Mouse (Mus musculus) stomach, embryonic 14.5 days (tissue): ENCODE measurements around the gene Kcnk1. TPM values are rescaled to one million over a fixed set of nuclear protein-coding genes. Genes with fewer than 3 reads are reported as not detected.

Experiments
- ATAC-seq: fragments of 200-750 bp; cut with Nextera tagmentation; 2 replicates; pipeline ENCODE4 v1.8.0; 2017; ENCODE audit warnings: low read depth, moderate TSS enrichment; ENCODE audit not compliant: insufficient number of reproducible peaks, insufficient read depth, low FRiP score
- H3K27ac ChIP-seq: fragments of 300-500 bp; sonication (generic); 2 replicates; pipeline ENCODE4 v1.5.1; 2014; ENCODE audit warnings: mild to moderate bottlenecking, low read length, moderate library complexity, mixed read lengths
- H3K27me3 ChIP-seq: fragments of 300-500 bp; sonication (generic); 2 replicates; pipeline ENCODE4 v1.6.1; 2014; ENCODE audit warnings: low read length, control low read depth, mixed read lengths; ENCODE audit not compliant: control insufficient read depth, insufficient read depth
- H3K36me3 ChIP-seq: fragments of 300-500 bp; sonication (generic); 2 replicates; pipeline ENCODE4 v1.6.1; 2014; ENCODE audit warnings: mild to moderate bottlenecking, control low read depth, low read length, moderate library complexity, mixed read lengths; ENCODE audit not compliant: control insufficient read depth, insufficient read depth
- H3K4me1 ChIP-seq: fragments of 300-500 bp; sonication (generic); 2 replicates; pipeline ENCODE4 v1.6.1; 2014; ENCODE audit warnings: low read length, control low read depth, mixed read lengths; ENCODE audit not compliant: control insufficient read depth, insufficient read depth
- H3K4me2 ChIP-seq: fragments of 300-500 bp; sonication (generic); replicated peaks from 2 replicates; pipeline ENCODE4 v1.6.1; 2014; ENCODE audit warnings: low read depth, low read length, control low read depth
- H3K4me3 ChIP-seq: fragments of 300-500 bp; sonication (generic); 2 replicates; pipeline ENCODE4 v1.5.1; 2014; ENCODE audit warnings: low read depth, low read length, control low read depth
- H3K9ac ChIP-seq: fragments of 300-500 bp; sonication (generic); replicated peaks from 2 replicates; pipeline ENCODE4 v1.6.1; 2014; ENCODE audit warnings: low read depth, mild to moderate bottlenecking, control low read depth, low read length, moderate library complexity, mixed read lengths
- H3K9me3 ChIP-seq: fragments of 300-500 bp; sonication (generic); 2 replicates; pipeline ENCODE4 v1.6.1; 2016; ENCODE audit warnings: low read depth, low read length, control low read depth; ENCODE audit not compliant: control insufficient read depth
- WGBS: fragments of 180-500 bp; shearing (Covaris S2); extraction: QIAGEN DNeasy Blood & Tissue Kit; methylation state at CpG from one replicate; pipeline ENCODE4 v1.1.7; 2014; 5-methylcytosine and 5-hydroxymethylcytosine counted together
- polyA plus RNA-seq: library from polyadenylated mRNA; unstranded; fragments of >200 nt; fragmentation: Nextera tagmentation; extraction: Ambion mirVana; gene quantifications from 2 replicates; pipeline ENCODE4 v1.2.1, GENCODE M21; 2014

Gene Kcnk1
- polyA plus RNA-seq, 1 experiment from 2014 or later, result 56.5 TPM

DNA sequence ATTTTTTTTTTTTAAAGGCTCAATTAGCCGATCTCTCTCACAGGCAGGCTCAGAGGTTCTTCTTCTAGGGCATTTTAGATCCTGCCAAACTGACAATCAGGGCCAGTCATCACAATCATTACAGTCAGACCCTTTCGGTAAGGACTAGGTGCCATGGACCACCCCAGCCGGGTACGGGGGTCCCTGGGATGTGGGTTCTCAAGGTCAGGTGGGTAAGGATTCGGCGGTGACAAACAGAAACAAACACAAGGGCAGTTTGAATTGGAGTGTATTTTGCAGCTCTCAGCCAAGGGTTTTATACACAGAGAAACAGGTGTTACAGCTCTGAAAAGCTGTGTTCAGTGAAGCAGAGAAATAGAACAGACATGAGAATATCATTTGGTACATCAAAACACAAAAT, 8.6 kb downstream of the Kcnk1 start:
- Histone ChIP-seq H3K27me3 (no peaks in the 10 kb centered on the region), H3K4me1 (0 out of 2 replicates have a peak, but pooled peaks cover 2% of the 10 kb centered on the region), H3K27ac (no peak overlapping the region), H3K4me3 (no peak overlapping the region), H3K36me3 (no peaks in the 10 kb centered on the region), H3K4me2 (no peak overlapping the region), H3K9me3 (no peaks in the 10 kb centered on the region), H3K9ac (no peak overlapping the region)
- ATAC-seq, result no peak
- 89% methylated on average over 6 of the region's 6 CpGs for WGBS

DNA sequence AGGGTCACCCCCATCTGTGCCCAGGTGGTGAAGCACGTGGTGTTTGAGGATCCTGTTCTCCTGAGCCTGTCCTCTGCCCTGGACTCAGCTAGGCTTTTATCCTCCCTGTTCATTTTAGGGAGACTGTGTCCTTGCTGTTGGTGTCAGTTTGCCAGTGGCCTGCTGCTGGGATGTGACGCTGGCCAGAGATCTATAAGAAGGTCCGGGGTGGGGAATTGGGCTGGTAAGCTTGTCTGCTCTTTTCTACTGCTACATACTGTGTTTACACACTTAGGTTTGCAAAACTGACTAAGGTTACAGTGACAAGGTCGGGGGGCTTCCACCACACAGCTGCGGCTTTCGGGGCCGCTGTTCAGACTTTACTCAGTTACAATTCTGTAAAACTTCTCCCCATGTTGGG, 10.0 kb downstream of the Kcnk1 start:
- Histone ChIP-seq H3K36me3 (no peaks in the 10 kb centered on the region), H3K9ac (no peak overlapping the region), H3K27ac (no peak overlapping the region), H3K4me3 (no peak overlapping the region), H3K4me1 (0 out of 2 replicates have a peak, but pooled peaks cover 2% of the 10 kb centered on the region), H3K4me2 (no peak overlapping the region), H3K9me3 (no peaks in the 10 kb centered on the region), H3K27me3 (no peaks in the 10 kb centered on the region)
- no peak for ATAC-seq
- WGBS, result 64% methylated on average over 7 of the region's 7 CpGs

DNA sequence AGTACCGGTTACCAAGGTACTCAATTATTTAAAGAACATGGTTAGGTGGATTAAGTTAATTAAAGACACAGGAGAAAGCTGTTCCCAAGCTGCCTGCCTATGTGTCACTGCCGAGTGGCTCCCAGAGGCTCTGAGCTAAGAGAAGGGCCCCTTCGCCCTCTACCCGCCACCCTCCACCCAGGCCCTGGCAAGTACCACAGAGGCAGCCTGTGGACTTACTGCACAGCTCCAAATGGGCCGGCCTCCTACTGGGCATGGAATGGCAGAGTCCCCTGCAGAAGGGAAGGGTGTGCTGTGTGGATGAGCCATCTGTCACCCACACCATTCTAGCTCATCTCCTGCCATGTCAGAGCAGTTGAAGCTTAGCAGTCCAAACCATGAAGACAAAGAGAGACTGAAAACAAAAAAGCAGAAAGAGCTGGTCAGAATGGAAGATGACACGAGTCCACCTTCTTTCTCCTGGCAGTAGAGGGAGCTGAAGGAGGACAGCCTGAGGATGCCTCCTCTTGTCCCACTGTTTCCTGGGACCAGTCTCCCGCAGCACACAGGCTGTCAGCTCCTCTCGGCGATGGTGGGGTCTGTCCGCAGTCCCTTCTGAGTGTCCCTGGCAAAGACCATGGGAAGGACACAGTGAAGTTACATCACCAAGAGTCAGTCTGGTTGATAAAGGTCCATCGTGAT, 11.5 kb downstream of the Kcnk1 start:
- Histone ChIP-seq H3K9ac (no peak overlapping the region), H3K27me3 (no peaks in the 10 kb centered on the region), H3K27ac (no peak overlapping the region), H3K9me3 (no peaks in the 10 kb centered on the region), H3K4me1 (0 out of 2 replicates have a peak, but pooled peaks cover 2% of the 10 kb centered on the region), H3K4me2 (no peak overlapping the region), H3K36me3 (no peaks in the 10 kb centered on the region), H3K4me3 (no peak overlapping the region)
- no peak for ATAC-seq
- 84% methylated on average over 11 of the region's 11 CpGs for WGBS

DNA sequence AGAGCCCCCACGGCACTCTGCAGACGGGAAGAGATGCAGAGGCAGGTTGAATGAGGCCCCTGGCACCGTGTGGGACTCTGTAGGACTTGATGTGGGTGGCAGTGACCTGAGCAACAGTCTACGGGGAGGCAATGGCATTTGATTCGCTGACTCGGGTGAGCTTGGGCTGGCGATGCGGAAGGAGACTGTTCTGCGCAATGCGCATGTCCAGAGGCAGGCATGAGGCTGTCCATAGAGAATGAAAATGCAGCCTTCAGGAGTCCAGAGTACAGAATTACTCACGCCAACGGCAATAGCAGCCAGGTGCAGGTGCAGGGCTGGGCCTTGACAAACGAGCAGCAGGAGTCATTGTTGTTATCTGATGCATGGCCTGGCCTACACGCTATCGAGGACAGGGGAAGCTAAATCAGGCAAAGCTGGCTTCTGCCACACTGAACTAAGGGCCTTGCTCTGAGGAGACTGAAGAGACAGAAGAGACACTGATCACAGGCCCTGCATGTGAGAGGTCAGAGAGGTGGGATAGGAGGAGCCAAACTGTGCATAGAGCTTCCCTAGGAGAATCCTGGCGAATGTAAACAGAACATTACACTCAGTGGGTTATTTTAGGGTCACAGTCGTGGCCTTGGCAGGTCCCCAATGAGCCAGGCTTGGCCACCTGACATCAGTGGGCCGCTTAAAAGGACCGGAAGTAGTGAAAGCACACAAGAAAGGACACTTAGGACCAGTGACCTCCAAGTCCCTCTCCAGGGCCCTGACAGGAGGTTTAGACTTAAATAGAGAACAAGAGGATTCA, 12.8 kb downstream of the Kcnk1 start:
- H3K4me3 ChIP-seq, result no peak overlapping the region
- peak; percentile 74 for ATAC-seq
- WGBS, result 61% methylated on average over 19 of the region's 19 CpGs
- H3K9me3 ChIP-seq, result no peaks in the 10 kb centered on the region
- H3K4me1 ChIP-seq, result 0 out of 2 replicates have a peak, but pooled peaks cover 2% of the 10 kb centered on the region
- H3K27ac ChIP-seq, result no peak overlapping the region; the same call in 1 of the 2 replicates
- no peaks in the 10 kb centered on the region for H3K27me3 ChIP-seq
- H3K4me2 ChIP-seq, result no peak overlapping the region
- H3K36me3 ChIP-seq, result no peaks in the 10 kb centered on the region
- no peak overlapping the region for H3K9ac ChIP-seq

DNA sequence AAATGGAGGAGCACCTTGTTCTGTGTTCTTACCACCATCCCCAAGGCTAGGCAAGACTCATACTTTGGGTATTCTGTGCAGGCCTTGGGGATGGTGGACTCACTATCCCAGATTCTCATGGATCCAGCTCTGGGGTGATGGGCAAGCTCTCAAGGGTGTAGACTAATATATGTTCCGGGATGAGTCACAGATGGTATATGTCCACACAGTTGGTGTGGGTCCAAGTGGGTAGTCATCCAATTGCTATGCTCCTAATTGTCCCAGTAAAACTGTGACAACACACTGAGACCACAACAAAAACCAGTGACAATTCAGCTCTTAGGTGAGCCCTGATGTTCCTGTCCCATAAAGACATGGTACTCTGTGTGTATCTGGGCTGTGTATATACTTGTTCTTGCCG, 14.0 kb downstream of the Kcnk1 start:
- no peak overlapping the region for H3K9ac ChIP-seq
- no peaks in the 10 kb centered on the region for H3K9me3 ChIP-seq
- no peak overlapping the region for H3K4me3 ChIP-seq
- H3K36me3 ChIP-seq, result no peaks in the 10 kb centered on the region
- WGBS, result 90% methylated on average over 2 of the region's 2 CpGs
- ATAC-seq, result no peak
- no peak overlapping the region for H3K27ac ChIP-seq
- 0 out of 2 replicates have a peak, but pooled peaks cover 2% of the 10 kb centered on the region for H3K4me1 ChIP-seq
- H3K27me3 ChIP-seq, result no peaks in the 10 kb centered on the region
- no peak overlapping the region for H3K4me2 ChIP-seq

DNA sequence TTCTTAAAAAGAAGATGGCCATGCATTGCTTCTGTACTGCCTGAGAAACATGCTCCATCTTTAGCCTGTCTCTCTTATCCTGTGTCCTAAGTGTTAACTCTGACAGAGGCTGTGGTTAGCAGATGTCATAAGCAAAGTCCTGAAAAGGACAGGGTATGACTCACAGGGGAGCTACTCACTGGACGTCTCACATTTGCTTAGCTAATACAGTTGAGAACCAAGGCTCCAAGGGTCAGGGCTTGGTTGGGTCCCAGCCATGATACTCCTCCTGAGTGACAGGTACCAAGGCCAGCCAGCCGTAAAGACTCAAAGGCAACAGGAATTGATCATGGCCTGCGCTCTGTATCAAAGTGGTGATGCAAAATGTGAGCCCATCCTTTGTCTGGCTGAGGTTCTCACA, 15.9 kb downstream of the Kcnk1 start:
- no peaks in the 10 kb centered on the region for H3K36me3 ChIP-seq
- H3K4me3 ChIP-seq, result no peak overlapping the region
- H3K27ac ChIP-seq, result no peak overlapping the region
- no peak; the same call in 1 of the 2 replicates for ATAC-seq
- H3K27me3 ChIP-seq, result no peaks in the 10 kb centered on the region
- H3K9ac ChIP-seq, result no peak overlapping the region
- H3K4me1 ChIP-seq, result 0 out of 2 replicates have a peak, but pooled peaks cover 2% of the 10 kb centered on the region
- no peak overlapping the region for H3K4me2 ChIP-seq
- 65% methylated on average over 3 of the region's 3 CpGs for WGBS
- H3K9me3 ChIP-seq, result no peaks in the 10 kb centered on the region

DNA sequence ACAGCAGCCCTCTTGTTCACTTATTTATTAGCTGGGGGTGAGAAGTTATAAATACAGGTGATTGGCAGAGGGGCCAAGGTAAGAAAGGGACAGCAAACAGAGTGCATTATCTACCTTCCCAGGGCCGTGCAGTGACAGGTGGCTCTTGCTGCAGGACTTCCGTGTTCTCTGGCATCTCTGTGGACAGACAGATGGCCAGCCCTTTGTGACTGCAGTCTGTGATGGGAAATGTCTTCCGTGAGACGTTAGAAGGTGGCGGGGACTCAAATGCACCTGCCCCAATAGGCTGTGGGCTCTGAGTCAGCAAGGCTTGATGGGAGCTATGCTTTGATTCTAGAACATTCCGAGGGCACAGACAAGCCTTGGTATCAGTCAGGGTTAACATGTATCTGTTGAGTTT, 17.4 kb downstream of the Kcnk1 start:
- Histone ChIP-seq H3K9me3 (no peaks in the 10 kb centered on the region), H3K4me2 (no peak overlapping the region), H3K4me3 (no peak overlapping the region), H3K27ac (no peak overlapping the region), H3K36me3 (no peaks in the 10 kb centered on the region), H3K27me3 (no peaks in the 10 kb centered on the region), H3K9ac (no peak overlapping the region), H3K4me1 (0 out of 2 replicates have a peak, but pooled peaks cover 2% of the 10 kb centered on the region)
- no peak for ATAC-seq
- 70% methylated on average over 6 of the region's 6 CpGs for WGBS

DNA sequence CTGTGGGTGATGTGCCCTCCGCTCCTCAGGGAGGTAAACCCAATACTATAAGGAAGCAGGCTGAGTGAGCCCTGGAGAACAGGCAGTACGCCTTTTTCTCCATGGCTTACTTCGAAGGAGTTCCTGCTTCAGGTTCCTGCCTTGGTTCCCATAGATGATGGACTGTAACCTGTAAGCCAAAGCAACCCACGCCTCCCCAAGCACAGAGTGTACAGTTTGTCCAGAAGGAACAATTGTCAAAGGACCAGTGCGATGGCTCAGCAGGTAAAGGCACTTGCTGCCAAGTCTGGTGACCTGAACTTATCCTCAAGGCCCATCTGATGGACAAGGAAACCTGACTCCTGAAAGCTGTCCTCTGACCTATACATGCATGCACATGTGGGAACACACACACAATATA, 18.7 kb downstream of the Kcnk1 start:
- H3K27ac ChIP-seq, result no peak overlapping the region
- no peak for ATAC-seq
- H3K9me3 ChIP-seq, result no peaks in the 10 kb centered on the region
- H3K36me3 ChIP-seq, result no peaks in the 10 kb centered on the region
- 93% methylated on average over 5 of the region's 5 CpGs for WGBS
- H3K4me3 ChIP-seq, result no peak overlapping the region
- peaks cover 3% of the 10 kb centered on the region; the same call in 1 of the 2 replicates for H3K4me1 ChIP-seq
- no peak overlapping the region for H3K9ac ChIP-seq
- H3K27me3 ChIP-seq, result no peaks in the 10 kb centered on the region
- no peak overlapping the region for H3K4me2 ChIP-seq
